Mouse (Mus musculus): ENCODE results near the gene Fam221a. TPM values are rescaled to one million over a fixed set of nuclear protein-coding genes. Genes with fewer than 3 reads are reported as not detected.

Gene Fam221a
- total RNA-seq (2021), result 1 to 10 TPM; 1.7 to 2.0 TPM

GRCm38 (mm10) chr6:49367159-49368054 is at the start of gene Fam221a:
Fam221a (plus strand) TSS chr6:49367739.
- DNase-seq, result peak; percentile 81 to 86
- intact Hi-C loops (cut with DNase I), result loop anchor here (2.0 to 5.0 kb wide), 2 partner anchors 45 to 99 kb away; no protein-coding TSS in a partner anchor

GRCm38 (mm10) chr6:49318966-49319594 is 48.5 kb upstream of the Fam221a start, which contains the start of gene Ccdc126:
Ccdc126 (plus strand) TSS chr6:49319274.
- intact Hi-C loops (cut with DNase I), result loop anchor here (2.0 kb wide), 2 partner anchors 50 to 100 kb away; no protein-coding TSS in a partner anchor
- peak; percentile 99 for DNase-seq

DNA sequence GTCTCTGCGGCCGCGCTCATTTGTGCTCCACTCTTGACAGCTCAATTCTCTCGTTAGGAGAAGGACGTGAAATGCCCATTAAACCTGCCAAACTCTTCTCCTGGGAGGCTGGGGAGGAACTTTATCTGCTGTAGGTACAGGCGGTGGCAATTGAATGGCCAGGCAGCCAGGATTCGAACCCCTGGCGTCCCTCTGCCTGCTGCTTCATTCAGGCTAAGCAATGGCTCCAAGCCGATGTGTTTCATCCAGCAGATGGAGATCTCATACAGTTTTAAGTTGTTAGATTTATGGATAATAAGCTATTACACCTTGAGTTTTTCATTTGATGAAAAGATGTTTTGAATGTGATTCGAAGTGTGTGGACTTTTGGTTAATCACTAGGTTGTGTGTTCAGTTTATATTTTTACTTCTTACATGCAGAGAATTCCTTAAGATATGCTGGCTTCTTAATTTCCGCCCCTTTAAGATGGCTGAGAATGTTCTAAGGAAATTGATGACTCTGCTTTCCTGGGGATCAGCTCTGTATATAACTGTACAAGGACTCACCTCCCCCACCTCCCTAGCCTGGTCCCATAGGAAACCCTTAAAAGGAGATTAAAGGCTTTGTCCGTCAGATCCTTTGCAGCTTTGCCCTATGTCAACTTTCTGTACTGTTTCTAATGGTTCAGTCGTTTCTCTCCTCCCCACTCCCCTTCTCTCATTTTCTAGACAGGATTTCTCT is 47.8 kb upstream of the Fam221a start:
- intact Hi-C loops (cut with DNase I), result loop anchor here (2.0 to 5.0 kb wide), 3 partner anchors 48 to 101 kb away; partner anchors contain the start of gene Fam221a
- no peak for DNase-seq

DNA sequence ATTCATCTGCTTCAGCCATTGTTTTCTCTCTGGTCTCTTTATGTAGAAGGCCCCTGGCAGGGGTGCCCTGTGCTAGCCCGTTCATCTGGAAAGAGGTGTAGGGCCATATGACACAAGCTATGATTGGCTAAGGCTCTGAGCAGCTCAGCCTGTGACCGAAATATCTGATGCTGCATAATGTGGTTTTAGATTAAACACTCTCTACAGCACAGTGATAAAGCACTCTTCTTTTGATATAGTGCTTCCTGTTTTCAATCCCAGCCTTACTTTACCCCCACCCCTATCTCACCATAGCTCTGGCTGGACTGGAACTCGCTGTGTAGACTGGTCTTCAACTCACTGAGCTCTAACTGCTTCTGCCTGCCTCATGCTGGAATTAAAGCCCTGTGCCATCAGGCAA is 46.2 kb upstream of the Fam221a start:
- no peak for DNase-seq
- intact Hi-C loops (cut with DNase I), result loop anchor here (5.0 kb wide), 1 partner anchor 46 kb away; the partner anchor contains the start of gene Fam221a

- intact Hi-C loops (cut with DNase I), result loop anchor here (5.0 kb wide), 1 partner anchor 45 kb away; the partner anchor contains the start of gene Fam221a
- peak in 1 of 2 experiments; percentile 4 for DNase-seq
Measured at GRCm38 (mm10) chr6:49322056-49322455, 45.5 kb upstream of the Fam221a start.

- DNase-seq, result no peak
- intact Hi-C loops (cut with DNase I), result loop anchor here (1.0 to 5.0 kb wide), 2 partner anchors 10 to 44 kb away; partner anchors contain the start of gene Fam221a
Measured at GRCm38 (mm10) chr6:49322986-49323385, 44.6 kb upstream of the Fam221a start.

DNA sequence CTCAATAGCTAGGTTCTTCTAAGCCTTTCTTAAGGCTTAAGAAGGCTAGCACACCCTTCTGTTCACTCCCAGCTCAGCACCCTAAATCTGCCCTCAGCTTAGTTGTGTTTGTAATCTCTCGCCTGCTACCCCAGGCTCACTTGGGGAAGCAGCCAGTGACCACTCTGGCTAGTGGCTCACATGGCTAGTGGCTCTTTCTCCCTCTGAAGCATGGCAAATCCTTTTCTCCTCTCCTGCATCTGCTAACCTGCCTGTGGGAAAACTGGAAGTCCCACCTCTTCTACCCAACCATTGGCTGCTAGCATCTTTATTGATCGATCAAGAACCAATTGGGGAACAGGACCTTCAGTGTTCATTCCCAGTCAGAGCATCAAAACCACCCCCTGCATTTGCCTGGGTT is 43.0 kb upstream of the Fam221a start:
- DNase-seq, result no peak
- intact Hi-C loops (cut with DNase I), result loop anchor here (5.0 kb wide), 1 partner anchor 43 kb away; the partner anchor contains the start of gene Fam221a

GRCm38 (mm10) chr6:49325294-49325693 is 42.2 kb upstream of the Fam221a start:
- DNase-seq, result no peak
- intact Hi-C loops (cut with DNase I), result no loop called here

DNA sequence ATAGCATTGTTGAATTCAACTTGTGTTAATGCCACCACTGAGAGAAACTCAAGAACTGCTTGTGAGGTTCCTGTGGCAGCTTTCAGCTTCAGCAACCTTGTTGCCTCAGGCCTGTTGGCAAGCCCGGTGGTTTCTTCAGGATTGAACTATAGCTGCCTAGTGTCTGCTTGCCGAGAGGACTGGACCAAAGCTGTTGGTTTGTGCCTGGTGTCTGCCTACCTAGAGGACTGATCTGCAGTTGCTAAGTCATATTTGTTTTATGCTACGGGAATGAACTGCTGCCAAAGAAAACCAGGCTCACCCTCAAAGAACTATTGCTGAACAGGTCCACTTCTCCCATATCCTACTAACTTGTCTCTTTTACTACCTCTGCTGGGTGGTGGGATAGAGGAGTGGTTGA is 40.7 kb upstream of the Fam221a start:
- intact Hi-C loops (cut with DNase I), result no loop called here
- DNase-seq, result no peak

DNA sequence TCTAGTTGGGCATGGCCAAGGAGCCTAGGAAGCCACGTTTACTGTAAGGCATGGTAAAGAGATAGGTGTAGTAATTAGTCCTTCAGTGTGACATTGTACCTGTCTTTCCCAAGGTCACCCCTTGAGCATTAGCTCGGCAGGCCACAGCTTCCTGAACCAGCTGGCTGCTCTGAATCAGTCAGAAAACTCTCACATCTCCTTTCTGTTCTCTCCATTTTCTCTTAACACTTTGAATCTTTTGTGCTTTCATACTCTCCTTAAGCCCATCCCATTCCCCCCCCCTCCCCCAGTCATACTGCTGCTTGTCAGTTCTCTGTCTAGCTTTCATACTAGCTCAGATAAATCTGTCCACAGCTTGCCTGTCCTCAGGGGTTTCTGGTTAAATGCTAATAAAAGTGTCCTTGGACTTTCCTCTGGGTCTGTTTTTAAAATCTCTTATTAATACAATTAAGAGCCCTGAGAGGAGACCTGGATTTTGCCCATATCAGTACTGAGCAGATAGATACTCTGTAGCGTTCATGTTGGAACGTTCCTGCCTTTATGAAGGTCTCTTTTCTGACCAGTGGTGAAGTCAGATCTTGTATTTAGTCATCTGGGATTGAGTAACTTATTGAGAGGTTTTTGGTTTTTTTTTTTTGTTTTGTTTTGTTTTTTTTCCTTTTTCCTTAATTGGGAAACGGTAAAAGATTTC is 36.0 kb upstream of the Fam221a start:
- intact Hi-C loops (cut with DNase I), result no loop called here

GRCm38 (mm10) chr6:49332060-49332370 is 35.5 kb upstream of the Fam221a start:
- intact Hi-C loops (cut with DNase I), result no loop called here
- DNase-seq, result no peak

More for the DNA sequence above, 36.0 kb upstream of the Fam221a start:
- no peak for DNase-seq

- no peak for DNase-seq
- intact Hi-C loops (cut with DNase I), result no loop called here
Measured at GRCm38 (mm10) chr6:49338566-49338965, 29.0 kb upstream of the Fam221a start.

DNA sequence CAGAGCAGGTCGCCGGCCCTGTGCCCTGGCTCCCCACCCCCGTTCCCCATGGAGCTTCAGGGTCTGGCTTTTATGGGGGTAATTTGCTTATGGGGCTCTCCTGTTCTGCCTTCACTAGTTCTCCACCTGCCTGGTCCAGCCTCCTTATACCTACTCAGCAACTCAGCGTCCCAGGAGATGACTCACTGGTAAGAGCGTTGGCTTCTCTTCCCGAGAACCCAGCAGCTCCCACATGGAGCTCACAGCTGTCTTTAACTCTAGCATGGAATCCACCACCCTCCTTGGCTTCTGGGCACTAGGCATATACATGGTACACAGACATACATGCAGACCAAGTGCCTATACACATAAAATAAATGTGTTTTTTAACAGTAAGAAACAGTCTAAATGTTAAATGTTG is 28.4 kb upstream of the Fam221a start:
- DNase-seq, result no peak
- intact Hi-C loops (cut with DNase I), result no loop called here

GRCm38 (mm10) chr6:49343737-49344469 is 23.6 kb upstream of the Fam221a start:
- no peak for DNase-seq
- intact Hi-C loops (cut with DNase I), result no loop called here

GRCm38 (mm10) chr6:49349826-49350225 is 17.7 kb upstream of the Fam221a start:
- DNase-seq, result no peak
- intact Hi-C loops (cut with DNase I), result no loop called here

GRCm38 (mm10) chr6:49354613-49355012 is 12.9 kb upstream of the Fam221a start:
- intact Hi-C loops (cut with DNase I), result no loop called here
- no peak for DNase-seq

DNA sequence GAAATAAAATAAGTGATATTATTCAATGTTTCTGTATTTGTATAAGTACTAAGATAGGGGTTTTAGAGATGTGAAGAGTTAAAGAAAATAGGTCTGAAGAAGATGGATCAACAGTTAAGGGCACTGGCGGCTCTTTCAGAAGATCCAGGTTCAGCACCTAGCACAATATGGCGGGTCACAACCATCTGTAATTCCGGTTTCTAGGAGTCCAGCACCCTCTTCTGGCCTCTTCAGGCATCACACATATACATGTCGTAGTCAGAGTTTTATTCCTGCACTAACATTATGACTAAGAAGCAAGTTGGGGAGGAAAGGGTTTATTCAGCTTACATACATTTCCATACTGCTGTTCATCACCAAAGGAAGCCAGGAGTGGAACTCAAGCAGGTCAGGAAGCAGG is 12.4 kb upstream of the Fam221a start:
- DNase-seq, result no peak
- intact Hi-C loops (cut with DNase I), result no loop called here

DNA sequence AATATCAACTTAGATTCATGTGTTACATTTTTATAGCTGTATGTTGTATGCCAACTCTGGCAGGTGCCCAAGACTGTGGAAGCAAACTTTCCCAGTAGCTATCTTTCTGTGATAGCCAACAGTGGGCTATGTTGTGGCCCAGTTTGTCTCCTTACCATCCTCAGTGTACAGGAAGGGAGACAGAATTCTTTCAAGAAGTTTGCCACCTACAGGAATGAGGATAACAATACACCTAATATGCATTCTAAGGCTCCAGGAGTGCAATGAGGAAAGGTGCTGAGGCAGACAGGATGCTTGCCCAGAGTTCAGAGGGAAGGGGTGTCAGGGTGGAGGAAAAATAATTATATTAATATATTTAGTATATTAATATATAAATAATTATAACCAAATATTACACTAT is 7.1 kb upstream of the Fam221a start:
- DNase-seq, result no peak
- intact Hi-C loops (cut with DNase I), result no loop called here

- peak in 1 of 2 experiments; percentile 9 for DNase-seq
- intact Hi-C loops (cut with DNase I), result loop anchor here (5.0 kb wide), 1 partner anchor 46 kb away; no protein-coding TSS in a partner anchor
Measured at GRCm38 (mm10) chr6:49368212-49368611, 673 bp downstream of the Fam221a start.
